Mouse (Mus musculus): ENCODE measurements around the gene Ttc5.
A peak's percentile ranks its signal among the peaks of the same experiment; 100 is the strongest.
"Not testable (repeated sequence)": the region's sequence is repeated elsewhere in the genome, so short reads cannot be mapped to it uniquely, and the experiment has no call there.

Ttc5 gene

DNA sequence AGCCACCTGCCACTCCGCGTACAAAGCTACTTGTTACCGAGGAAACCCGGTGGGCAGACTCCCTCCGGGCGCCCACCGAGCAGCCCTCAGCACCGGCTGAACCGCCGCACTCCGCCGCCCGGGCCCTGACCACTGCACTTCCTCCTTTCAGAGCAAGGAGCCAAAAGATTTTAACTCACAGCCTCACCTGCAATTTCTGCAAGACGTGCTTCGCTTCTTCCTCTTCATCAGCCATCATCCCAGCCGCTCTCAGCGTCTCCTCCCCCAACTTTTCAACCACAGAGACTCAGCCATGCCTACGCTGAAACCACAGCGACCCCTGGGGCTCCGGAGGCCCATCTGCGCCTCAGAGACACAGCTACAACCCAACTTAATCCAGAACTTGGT is at the start of gene Ttc5:
Ttc5 (minus strand) TSS at position 269 of the 387 bp plus-strand sequence.
- DNase-seq, result peak; percentile 75 to 78

DNA sequence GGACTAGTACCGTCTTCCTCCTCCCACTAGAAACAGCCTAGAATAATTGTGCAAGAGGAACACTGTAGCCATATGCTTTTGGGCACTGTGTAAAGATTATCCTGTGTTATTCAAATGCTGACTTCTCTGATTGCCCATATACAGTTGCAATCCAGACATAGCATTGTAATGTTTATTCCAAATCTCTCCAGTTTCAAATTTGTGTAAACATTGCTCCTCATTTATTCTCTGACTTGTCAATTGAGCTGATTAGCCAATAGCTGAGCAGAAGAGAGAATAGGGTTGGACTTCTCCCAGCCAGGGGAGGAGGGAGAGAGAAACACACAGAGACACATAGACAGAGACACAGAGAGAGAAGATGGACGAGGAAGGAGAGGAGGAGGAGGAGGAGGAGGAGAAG is 49.1 kb upstream of the Ttc5 start:
- no peak for DNase-seq

DNA sequence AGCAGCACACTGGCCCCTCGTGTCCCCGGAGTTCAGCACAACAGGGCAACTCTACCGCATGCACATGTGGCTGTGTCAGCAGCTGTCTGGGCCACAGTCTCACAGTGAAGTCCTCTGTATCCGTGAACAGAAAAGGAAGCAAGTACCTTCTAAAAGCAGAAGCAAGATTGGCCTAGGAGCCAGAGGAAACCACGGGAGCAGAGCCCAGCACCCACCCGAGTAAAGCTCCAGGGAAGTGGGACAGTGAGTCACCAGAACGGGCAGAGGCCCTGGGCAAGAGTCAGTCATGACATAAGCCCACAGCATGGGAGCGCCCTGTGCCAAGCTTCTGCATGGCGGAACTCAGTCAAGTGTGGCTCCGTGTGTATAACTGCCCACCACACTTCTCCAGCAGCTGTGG is 48.6 kb upstream of the Ttc5 start:
- no peak for DNase-seq

DNA sequence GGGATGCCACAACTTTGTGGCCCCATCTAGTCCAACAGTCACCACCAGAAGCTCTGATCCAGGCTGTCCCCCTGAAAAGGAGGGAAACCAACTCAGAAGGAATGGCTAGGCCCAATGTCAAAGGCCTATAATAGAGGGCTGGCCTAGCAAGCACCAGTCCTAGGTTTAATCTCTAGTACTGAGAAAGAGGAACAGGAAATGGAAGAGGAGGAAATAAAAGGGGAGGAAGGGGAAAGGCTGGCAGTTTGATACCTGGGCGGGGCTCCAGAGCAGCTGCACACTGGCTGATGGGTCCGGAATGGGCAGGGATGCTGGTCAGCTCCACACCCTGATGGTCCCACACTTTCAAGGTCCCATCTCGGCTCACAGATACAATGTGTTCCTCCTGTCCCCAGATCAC is 44.6 kb upstream of the Ttc5 start:
- no peak for DNase-seq

DNA sequence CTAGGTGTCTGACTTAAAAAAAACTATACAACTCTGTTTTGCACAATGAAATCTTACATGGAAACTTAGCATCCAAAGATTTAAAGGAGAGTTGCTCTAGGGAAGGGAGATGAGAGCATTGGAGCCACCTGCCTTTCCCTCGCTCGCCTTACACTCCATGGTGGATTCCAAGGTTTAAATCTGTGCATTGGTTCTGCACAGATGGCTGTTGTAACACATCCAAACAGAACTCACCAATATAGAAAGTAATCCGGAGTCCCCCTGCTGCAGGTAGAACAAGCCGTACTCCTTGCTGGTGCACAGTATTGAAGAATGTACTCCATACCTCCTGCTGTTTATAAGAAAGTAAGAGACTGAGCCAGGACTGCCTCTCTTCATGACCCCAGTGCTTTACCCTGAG is 41.3 kb upstream of the Ttc5 start:
- no peak for DNase-seq

DNA sequence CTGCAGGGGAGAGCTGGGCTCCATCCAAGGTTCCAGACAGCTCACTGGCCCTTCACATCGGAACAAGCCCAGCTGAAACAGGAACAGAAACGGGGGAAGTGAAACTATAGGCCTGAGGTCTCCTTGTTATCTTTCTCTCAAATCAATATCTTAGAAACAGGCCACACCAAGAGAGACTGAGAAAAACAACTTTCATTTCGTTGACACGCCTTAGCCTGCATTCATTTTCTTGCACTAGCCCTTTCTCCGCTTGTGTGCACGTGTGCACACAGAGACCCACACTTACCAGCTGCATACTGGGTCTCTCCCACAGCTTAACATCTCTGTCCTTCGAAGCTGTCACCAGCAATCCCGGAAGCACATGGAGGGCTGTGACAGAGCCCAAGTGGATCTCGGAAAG is 38.9 kb upstream of the Ttc5 start:
- no peak for DNase-seq

DNA sequence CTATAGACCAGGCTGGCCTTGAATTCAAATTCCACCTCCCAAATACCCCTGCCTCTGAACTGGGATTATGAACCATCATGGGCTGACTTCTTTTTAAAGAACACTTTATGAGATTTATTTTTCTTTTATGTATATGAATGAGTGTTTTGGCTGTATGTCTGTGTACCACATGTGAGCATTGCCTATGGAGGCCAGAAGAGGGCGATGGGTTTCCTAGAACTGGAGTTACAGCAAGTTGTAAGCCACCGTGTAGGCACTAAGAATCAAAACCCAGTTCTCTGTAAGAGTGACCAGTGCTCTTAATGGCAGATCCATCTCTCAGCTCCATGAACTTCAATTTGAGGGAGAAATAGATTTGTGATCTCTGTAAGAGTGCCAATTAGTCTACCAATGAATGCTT is 37.9 kb upstream of the Ttc5 start:
- no peak for DNase-seq

DNA sequence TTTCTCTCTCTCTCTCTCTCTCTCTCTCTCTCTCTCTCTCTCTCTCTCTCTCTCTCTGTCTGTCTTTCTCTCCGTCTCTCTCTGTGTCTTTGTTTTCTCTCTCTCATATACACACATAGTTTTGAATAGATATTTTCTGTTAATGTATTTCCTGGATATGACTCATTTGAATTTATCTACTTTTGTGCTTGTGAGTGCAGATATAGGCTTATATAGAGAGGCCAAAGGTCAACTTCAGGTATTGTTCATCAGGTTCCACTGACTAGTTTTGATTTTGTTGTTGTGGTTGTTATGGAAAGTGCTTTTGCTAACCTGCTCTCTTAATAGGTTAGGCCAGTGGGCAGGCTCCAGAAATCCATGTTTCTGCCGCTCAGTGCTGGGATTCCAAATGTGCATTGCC is 27.7 kb upstream of the Ttc5 start:
- DNase-seq, result no peak

DNA sequence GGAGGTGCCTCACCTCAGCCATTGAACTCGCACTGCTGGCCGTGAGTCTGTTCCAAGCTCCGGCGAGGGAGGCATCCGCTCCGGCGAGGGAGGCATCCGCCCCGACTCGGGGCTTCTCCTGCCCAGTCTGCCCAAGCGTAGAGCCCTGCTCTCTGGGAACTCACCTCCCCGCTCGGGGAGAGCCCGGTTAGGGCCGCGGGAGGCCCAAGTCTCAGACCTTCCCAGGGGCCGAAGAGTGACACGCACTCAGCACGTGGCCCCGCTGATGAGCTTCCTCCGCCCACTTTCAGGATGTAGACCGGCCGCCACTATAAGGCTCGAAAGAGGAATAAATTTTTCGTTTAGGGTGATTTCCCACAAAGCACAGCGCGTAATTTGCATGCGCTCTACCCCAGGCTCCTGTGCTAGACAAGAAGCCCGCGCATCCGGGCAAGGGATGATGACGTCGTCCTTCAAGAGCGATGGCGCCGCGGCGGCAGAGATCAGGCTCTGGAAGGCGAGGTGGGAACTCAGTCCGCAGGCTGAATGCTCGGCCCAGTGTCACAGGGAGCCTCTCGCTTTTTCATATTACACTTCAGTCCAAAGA is 22.3 kb upstream of the Ttc5 start, which contains the start of the genes Ccnb1ip1 and Parp2:
Ccnb1ip1 (minus strand) TSS at position 246 of the 586 bp plus-strand sequence.
Parp2 (plus strand) TSS at position 355 of the 586 bp plus-strand sequence.
- peak; percentile 90 to 95 for DNase-seq

DNA sequence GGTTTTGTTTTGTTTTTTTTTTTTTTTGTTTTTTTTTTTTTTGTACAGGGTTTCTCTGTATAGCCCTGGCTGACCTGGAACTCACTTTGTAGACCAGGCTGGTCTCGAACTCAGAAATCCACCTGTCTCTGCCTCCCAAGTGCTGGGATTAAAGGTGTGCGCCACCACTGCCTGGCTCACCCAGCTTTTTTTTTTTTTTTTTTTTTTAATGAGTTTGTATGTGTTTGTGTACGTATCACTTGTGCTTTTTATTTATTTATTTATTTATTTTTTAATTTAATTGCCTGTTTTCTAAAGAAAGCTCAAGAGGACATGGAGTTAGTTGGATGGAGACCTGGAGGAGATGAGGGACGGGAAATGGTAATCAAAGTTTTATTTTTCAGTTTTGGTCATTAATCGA is 21.1 kb upstream of the Ttc5 start:
- not testable (repeated sequence) for DNase-seq

DNA sequence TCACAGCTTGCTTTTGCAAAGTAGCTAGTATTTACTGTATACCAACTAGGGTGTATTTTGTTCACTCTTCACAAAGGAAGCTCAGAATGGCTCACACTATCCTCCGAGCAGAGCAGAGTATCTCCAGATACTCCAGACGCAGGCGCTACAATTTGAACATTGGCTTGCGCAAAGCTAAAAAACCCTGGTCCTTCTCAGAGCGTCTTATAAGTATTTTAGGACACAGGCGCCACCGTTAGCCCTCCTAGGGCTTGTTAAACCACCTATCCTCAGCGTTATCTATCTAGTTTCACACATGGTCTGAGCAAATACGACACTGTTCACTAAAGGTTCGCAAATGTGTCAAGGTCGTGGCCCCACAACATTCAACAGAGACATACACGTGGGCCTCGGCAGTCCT is 19.4 kb upstream of the Ttc5 start:
- DNase-seq, result no peak

DNA sequence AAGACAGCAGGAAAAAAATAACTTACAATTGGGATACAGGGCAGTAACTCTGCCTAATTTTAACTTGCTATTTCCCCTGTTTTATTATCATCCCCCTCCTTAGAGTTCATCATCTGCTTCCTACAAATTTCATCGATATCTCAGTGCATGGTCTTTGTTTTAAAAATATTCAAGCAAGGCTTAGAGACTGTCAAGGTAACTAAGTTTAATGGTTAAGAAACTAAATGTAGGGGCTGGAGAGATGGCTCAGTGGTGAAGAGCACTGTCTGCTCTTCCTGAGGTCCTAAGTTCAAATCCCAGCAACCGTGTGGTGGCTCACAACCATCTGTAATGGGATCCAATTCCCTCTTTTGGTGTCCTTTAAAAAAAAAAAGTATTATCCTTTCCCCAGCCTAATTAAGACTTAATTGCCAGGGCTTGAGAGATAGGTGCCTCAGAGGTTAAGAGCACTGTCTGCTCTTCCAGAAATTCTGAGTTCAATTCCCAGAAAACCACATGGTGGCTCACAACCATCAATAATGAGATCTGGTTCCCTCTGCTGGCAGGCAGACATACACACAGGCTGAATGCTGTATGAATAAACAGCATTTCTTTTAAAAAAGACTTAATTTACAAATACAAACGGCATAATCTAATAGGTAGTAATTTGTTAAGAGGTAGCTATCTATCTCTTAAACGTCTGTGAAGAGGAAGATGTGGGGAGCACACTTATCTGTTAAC is 17.7 kb upstream of the Ttc5 start:
- no peak for DNase-seq

DNA sequence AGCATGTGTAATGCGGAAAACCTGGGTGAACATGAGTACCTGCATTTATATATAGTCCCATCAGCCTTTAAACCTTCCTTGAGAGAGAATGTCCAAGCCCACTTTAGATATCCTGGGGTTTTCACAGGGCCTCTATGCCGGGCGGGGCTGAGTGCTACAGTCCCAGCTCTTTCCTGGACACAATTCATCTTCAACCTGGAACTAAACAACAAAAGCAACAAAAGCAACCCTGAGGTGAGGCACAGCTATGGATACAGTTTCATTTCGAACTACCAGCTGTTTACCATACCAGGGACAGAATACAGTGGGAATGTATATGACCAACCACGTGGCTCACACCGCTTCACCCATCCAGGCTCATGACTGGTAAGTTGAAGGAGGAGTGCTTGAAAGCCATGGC is 17.1 kb upstream of the Ttc5 start:
- no peak for DNase-seq

DNA sequence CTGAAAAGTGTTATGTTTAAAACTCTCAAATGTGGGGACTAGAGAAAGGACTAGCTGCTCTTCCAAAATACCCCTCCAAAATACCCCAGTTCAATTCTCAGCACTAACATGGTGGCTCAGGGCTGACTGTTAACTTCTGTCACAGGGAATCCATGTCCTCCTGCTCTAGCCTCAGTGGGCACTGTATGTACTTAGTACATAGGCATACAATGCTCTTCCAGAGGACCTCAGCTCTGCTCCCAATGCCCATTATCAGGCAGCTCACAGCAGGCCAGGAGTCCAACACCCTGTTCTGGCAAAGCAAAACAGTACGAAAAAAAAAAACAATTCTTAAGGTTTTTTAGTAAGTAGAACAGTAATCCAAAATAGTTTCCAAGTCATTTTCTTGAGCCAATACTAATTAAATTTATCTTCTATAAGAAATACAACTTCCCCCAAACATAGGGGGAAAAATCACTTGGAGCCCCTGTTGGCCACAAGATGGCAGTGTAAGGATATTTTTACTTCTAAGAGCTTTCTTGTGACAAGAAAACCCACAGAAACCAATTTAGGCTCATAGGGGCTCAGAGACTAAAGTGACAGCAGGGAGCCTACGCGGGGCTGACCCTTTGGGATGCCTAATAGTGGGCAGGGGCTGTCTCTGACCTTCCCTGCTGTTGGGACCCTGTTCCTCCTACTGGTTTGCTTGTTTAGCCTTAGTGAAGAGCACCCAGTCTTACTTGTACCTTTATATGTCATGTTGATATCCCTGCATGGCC is 14.4 kb upstream of the Ttc5 start:
- DNase-seq, result peak in 1 of 2 experiments; percentile 24

DNA sequence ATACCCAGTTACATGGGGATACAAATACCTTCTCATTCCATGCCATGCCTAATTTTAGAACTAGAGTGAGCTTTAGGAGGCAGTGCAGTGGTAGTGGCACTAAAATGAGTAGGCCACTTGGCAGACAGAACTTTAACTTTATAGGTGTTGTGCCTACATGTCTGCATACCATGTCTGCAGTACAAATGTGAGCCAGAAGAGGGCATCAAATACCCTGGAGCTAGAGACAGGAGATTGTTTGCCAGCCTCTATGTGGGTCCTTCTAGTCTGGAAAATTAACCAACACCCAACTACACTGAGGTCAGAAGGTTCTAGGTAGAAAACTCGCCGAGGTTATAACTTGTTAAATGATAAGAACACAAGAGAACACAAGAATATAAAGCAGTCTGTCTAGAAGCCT is 13.2 kb upstream of the Ttc5 start:
- no peak for DNase-seq

DNA sequence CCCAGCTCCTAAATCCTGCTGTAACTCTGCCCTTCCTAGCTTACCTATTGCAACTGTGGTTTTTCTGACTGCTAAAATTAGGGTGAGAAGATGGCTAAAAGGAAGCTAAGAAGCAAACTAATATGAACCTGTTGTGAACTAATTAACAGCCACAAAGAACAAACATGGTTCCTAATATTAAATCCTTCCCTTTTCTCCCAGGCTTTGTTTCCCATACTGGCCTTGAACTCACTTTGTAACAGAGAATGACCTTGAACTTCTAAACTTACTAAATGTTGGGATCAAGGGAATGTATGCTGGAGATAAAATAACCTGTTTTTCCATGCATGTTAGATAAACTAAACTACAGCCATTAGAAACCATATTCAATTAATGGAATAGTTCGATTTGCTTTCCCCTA is 11.1 kb upstream of the Ttc5 start:
- no peak for DNase-seq

DNA sequence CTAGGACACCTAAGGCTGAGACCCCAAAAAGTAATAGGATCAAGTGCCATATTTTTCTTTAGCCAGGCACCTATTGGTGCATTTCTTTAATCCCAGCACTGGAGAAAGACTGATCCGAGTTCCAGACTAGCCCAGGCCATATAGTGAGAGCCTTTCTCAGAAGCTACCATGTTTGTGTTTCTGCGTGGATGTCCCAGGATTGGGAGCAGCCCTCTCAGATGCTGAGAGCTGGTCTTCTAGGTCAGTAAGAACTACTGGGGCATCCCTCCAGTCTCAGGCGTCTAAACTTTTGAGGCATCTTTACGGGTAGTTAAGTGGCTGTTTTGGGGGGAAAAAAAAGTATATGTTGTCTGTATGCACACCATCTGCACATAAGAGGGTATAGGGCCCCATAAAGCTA is 10.6 kb upstream of the Ttc5 start:
- DNase-seq, result no peak

DNA sequence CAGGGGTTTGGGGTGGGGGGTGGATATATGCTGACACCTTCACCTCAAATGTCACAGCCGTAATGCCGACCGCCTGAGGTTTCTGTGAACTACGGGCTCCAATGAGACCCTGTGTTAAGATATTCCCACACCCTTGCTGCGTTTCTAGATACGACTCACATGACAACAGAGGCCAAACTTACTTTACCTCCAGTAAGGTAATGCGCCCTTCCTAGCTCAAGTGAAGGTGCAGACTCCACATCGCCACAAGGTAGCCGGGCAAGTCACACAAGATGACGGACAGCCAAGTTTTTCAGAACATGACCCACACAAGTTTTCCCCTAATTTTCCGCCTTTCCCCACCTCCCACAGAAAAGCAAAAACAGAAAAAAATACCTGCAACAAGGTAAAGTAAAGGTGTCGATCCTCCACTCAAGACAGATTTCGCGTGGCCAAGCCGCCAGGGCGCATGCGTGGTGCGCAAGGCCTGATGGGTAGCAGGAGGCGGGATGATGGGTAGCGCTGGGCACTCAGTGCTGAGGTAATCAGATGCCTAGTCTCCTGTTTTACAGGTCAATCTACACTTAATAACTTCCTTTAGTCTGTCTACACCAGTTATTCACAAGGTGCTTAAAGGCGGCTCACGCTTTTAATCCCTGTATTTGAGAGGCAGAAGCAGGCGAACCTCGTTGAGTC is 10.1 kb upstream of the Ttc5 start:
- no peak for DNase-seq

DNA sequence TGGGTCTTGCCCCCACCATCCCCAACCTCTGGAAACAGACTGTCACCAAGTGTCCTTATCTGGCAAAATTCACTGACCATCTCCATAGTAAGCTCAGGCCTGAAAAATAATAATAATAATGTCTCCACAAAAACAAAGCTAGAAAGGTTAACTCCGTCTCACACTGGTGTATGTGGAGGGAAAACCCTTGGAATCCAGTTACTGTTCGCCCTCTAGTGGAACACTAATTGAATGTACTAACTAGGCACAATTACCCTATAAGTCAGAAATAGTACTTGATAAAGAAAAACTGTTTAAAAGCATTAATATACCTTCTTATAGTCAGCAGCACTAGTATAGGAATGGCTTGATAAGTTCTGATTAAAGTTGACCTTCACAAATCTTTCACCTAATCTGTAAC is 2.8 kb upstream of the Ttc5 start:
- DNase-seq, result no peak

DNA sequence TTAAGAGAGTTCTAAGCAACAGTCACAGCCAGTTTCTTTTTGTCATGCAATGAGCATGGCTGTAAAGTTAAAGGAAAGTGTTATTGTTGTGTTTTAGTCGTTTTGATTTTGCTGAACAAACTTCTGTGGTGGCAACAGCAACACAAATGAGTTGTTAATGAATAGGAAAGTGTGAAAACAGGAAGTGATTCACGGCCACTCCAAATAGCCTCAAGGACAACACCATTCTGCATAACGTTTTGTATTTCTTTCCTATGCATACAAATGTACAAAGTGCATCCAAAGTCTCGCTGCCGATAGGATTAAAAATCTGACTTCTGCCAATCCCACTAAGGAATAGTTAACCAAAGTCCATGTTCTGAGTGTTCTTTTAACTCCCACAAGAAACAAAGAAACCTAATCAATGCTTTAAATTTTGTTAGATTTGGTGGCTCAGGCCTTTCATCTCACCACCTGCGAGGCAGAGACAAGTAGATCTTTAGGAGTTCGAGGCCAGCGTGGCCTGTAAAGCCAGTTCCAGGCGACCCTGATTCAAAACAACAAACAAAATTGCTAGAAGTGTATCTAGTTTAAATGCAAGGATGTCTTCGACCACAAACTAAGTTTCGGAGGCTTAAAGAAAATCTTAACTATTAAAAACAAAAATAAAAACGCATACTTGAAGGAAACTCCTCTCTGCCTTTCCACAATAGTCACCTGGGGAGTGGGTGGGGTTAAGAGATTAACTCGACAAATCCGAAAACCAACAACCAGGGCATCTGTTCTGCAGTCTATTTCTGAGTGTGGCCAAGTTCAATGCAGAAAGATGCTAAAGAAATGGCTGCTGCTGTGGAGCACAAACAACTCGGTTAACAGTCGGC is 698 bp downstream of the Ttc5 start:
- no peak for DNase-seq

DNA sequence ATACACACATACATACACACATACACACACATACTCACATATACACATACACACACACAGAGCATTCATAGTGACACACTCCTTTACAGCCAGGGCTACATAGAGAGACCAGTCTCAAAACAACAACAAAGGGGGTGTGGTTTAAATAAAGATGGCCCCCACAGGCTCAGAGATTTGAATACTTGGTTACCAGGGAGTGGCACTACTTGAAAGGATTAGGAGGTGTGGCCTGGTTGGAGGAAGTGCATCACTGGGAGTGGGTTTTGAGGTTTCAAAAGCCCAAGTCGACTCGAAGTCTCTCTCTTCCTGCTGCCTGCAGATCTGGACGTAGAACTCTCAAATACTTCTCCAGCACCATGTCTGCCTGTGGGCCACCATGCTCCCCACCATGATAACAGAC is 3.2 kb downstream of the Ttc5 start:
- DNase-seq, result no peak

DNA sequence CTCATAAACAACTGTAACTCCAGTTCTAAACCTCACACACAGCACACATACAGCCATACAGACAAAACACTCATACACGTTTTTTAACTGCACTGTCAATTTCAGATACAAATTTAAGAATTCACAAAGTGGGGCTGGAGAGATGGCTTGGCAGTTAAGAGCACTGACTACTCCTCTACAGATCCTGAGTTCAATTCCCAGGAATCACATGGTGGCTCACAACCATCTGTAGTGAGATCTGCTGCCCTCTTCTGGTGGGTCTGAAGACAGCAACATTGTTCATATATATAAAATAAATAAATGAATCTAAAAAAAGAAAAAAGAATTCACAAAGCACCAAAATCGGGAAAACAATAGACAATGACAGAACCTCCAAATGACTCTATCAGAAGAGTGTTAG is 14.0 kb downstream of the Ttc5 start:
- DNase-seq, result no peak

DNA sequence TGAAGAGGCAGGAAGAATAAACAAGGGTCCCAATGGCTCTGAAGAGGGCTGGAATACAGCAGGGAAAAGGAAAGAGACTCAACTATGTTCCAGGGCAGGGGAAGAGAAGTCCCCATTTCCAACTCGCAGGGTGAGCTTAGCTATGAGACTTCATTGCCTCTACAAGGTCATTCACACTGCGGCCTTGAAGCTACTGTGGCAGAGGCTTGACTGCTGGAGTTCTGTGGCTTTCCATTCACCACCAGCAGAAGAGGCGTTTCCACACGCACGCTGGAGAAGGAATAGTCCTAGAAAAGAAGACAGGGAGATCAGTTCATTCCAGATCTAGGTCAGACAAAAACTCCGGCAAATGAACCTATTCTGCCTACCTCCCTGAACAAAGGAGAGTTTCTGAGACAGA is 19.6 kb downstream of the Ttc5 start:
- DNase-seq, result no peak
